Mouse (Mus musculus): ENCODE data around the gene Cd2ap. TPM values are rescaled to one million over a fixed set of nuclear protein-coding genes. Genes with fewer than 3 reads are reported as not detected.

The Cd2ap gene
- total RNA-seq, 1 experiment = 62.3 TPM

GRCm38 (mm10) chr17:42788686-42789453 is 87.6 kb downstream of the Cd2ap start:
- Histone ChIP-seq H3K27ac (ENCODE audit: insufficient read depth, low read depth, low read length, poor library complexity, severe bottlenecking) (no peak overlapping the region), H3K9me3 (ENCODE audit: control insufficient read depth, insufficient read depth, low read depth, low read length) (no peaks in the 10 kb centered on the region), H3K4me3 (ENCODE audit: insufficient read depth in 1 of 2, low read depth in 1 of 2, low read length in 2 of 2, poor library complexity in 1 of 2, severe bottlenecking in 1 of 2) (no peak overlapping the region), H3K9ac (ENCODE audit: insufficient read depth, low read depth, low read length, poor library complexity, severe bottlenecking) (no peak overlapping the region), H3K36me3 (ENCODE audit: control insufficient read depth, insufficient read depth, low read length, poor library complexity, severe bottlenecking) (peaks cover 2% of the 10 kb centered on the region; the same call in 1 of the 2 replicates), H3K4me1 (ENCODE audit: control insufficient read depth in 2 of 2, insufficient read depth in 2 of 2, low read length in 2 of 2, poor library complexity in 1 of 2) (no peaks in the 10 kb centered on the region)
- TF ChIP-seq HCFC1 (IDR thresholded peaks at IDR 0.05; ENCODE audit: borderline replicate concordance, insufficient read depth, low read length) (no peak), MAFK (IDR thresholded peaks at IDR 0.05; ENCODE audit: insufficient read depth, low read depth, low read length) (no peak), ZC3H11A (IDR thresholded peaks at IDR 0.05; ENCODE audit: borderline replicate concordance, low read depth, low read length) (no peak), CHD2 (IDR thresholded peaks at IDR 0.05; ENCODE audit: low read depth, low read length) (no peak), ZNF384 (IDR thresholded peaks at IDR 0.05; ENCODE audit: low read depth, low read length) (no peak)
- in situ Hi-C loops (cut with MboI; ENCODE audit: low sequenced_read_pairs in 2 of 2, unreplicated experiment in 2 of 2) = no loop called here
- DNase-seq (ENCODE audit: low read depth, low spot score) = no peak

DNA sequence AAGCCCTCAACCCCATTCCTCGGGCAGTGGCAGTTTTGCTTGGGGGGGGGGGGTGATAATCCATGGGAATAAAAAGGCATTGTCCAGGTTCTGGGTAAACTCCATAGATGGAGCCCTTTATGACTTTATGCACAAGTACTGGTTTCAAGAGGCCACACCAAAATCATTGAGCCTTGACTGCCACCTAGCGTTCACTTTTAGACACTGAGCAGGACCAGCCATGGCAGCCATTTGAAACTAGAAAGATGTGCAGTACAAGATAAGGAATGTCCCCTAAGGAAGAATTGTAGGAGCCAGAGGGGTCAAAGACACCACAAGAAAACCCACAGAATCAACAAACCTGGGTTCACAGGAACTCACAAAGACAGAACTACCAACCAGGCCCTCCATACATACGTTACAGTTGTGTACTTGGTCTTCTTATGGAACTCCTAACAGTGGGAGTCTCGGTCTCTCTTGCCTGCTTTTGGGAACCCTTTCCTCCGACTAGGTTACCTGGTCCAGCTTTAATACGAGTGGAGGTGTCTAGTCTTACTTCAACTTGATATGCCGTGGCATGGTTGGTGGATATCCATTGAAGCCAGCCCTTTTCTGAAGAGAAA is 94.2 kb downstream of the Cd2ap start:
- in situ Hi-C loops (cut with MboI; ENCODE audit: low sequenced_read_pairs in 2 of 2, unreplicated experiment in 2 of 2) = no loop called here
- no peaks in the 10 kb centered on the region for H3K9me3 ChIP-seq (ENCODE audit: control insufficient read depth, insufficient read depth, low read depth, low read length)
- H3K9ac ChIP-seq (ENCODE audit: insufficient read depth, low read depth, low read length, poor library complexity, severe bottlenecking) = no peak overlapping the region
- no peak overlapping the region for H3K27ac ChIP-seq (ENCODE audit: insufficient read depth, low read depth, low read length, poor library complexity, severe bottlenecking)
- DNase-seq (ENCODE audit: low read depth, low spot score) = peak; percentile 66
- H3K36me3 ChIP-seq (ENCODE audit: control insufficient read depth, insufficient read depth, low read length, poor library complexity, severe bottlenecking) = no peaks in the 10 kb centered on the region
- no peaks in the 10 kb centered on the region for H3K4me1 ChIP-seq (ENCODE audit: control insufficient read depth in 2 of 2, insufficient read depth in 2 of 2, low read length in 2 of 2, poor library complexity in 1 of 2)
- no peak overlapping the region for H3K4me3 ChIP-seq (ENCODE audit: insufficient read depth in 1 of 2, low read depth in 1 of 2, low read length in 2 of 2, poor library complexity in 1 of 2, severe bottlenecking in 1 of 2)
- TF ChIP-seq ZC3H11A (IDR thresholded peaks at IDR 0.05; ENCODE audit: borderline replicate concordance, low read depth, low read length) (peak; percentile 73; the same call in 1 of the 2 replicates), HCFC1 (IDR thresholded peaks at IDR 0.05; ENCODE audit: borderline replicate concordance, insufficient read depth, low read length) (no peak)

DNA sequence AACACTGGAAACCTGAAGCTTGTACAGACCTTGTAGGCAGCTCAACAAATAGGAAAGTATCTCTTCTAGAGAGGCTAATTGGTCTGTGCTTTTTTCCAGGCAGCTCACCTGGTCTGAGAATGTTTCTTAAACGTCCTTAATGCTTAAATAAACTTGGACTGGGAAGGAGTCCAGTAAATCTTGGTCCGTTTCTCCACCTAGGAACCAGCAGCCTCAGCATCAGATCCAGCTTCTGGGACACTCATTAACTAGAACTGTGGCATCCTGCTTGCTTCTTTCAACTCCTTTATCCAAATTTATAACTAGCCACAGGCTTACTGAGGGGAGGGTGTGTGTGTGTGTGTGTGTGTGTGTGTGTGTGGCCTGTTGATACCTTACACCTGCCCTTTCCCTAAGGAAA is 122.7 kb downstream of the Cd2ap start:
- H3K27ac ChIP-seq (ENCODE audit: insufficient read depth, low read depth, low read length, poor library complexity, severe bottlenecking) = no peak overlapping the region
- H3K4me3 ChIP-seq (ENCODE audit: insufficient read depth in 1 of 2, low read depth in 1 of 2, low read length in 2 of 2, poor library complexity in 1 of 2, severe bottlenecking in 1 of 2) = no peak overlapping the region
- TF ChIP-seq CHD2 (IDR thresholded peaks at IDR 0.05; ENCODE audit: low read depth, low read length) = no peak
- TF ChIP-seq ZNF384 (IDR thresholded peaks at IDR 0.05; ENCODE audit: low read depth, low read length) = no peak
- TF ChIP-seq MAFK (IDR thresholded peaks at IDR 0.05; ENCODE audit: insufficient read depth, low read depth, low read length) = no peak
- no peak for TF ChIP-seq HCFC1 (IDR thresholded peaks at IDR 0.05; ENCODE audit: borderline replicate concordance, insufficient read depth, low read length)
- no peak for TF ChIP-seq ZC3H11A (IDR thresholded peaks at IDR 0.05; ENCODE audit: borderline replicate concordance, low read depth, low read length)
- 0 out of 2 replicates have a peak, but pooled peaks cover 4% of the 10 kb centered on the region for H3K9me3 ChIP-seq (ENCODE audit: control insufficient read depth, insufficient read depth, low read depth, low read length)
- H3K4me1 ChIP-seq (ENCODE audit: control insufficient read depth in 2 of 2, insufficient read depth in 2 of 2, low read length in 2 of 2, poor library complexity in 1 of 2) = no peaks in the 10 kb centered on the region
- H3K9ac ChIP-seq (ENCODE audit: insufficient read depth, low read depth, low read length, poor library complexity, severe bottlenecking) = no peak overlapping the region
- DNase-seq (ENCODE audit: low read depth, low spot score) = no peak
- in situ Hi-C loops (cut with MboI; ENCODE audit: low sequenced_read_pairs in 2 of 2, unreplicated experiment in 2 of 2) = no loop called here
- H3K36me3 ChIP-seq (ENCODE audit: control insufficient read depth, insufficient read depth, low read length, poor library complexity, severe bottlenecking) = no peaks in the 10 kb centered on the region

DNA sequence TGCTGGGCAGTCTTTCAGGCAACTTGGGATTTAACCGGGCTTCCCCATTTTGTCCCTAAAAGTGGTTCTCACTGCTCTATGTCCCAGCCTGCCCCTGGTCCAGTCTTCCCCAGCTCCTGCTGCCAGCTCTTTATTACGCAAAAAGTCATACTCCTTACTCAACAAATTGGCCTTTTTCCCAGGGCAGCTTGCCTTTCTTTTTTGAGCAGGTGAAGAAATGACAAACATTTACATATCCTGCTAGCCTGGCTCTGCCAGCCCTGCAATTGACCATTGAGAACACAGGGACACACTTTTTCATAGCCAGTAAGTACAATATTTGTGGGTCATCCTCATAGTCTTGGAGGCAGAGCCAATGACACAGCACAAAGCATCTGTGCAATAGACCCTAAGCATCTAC is 124.3 kb downstream of the Cd2ap start:
- Histone ChIP-seq H3K9ac (ENCODE audit: insufficient read depth, low read depth, low read length, poor library complexity, severe bottlenecking) (no peak overlapping the region), H3K36me3 (ENCODE audit: control insufficient read depth, insufficient read depth, low read length, poor library complexity, severe bottlenecking) (no peaks in the 10 kb centered on the region), H3K4me3 (ENCODE audit: insufficient read depth in 1 of 2, low read depth in 1 of 2, low read length in 2 of 2, poor library complexity in 1 of 2, severe bottlenecking in 1 of 2) (no peak overlapping the region), H3K4me1 (ENCODE audit: control insufficient read depth in 2 of 2, insufficient read depth in 2 of 2, low read length in 2 of 2, poor library complexity in 1 of 2) (no peaks in the 10 kb centered on the region), H3K9me3 (ENCODE audit: control insufficient read depth, insufficient read depth, low read depth, low read length) (0 out of 2 replicates have a peak, but pooled peaks cover 4% of the 10 kb centered on the region), H3K27ac (ENCODE audit: insufficient read depth, low read depth, low read length, poor library complexity, severe bottlenecking) (no peak overlapping the region)
- no peak for DNase-seq (ENCODE audit: low read depth, low spot score)
- in situ Hi-C loops (cut with MboI; ENCODE audit: low sequenced_read_pairs in 2 of 2, unreplicated experiment in 2 of 2) = no loop called here
- no peak for TF ChIP-seq CHD2 (IDR thresholded peaks at IDR 0.05; ENCODE audit: low read depth, low read length)
- no peak for TF ChIP-seq ZC3H11A (IDR thresholded peaks at IDR 0.05; ENCODE audit: borderline replicate concordance, low read depth, low read length)
- TF ChIP-seq MAFK (IDR thresholded peaks at IDR 0.05; ENCODE audit: insufficient read depth, low read depth, low read length) = no peak
- no peak for TF ChIP-seq HCFC1 (IDR thresholded peaks at IDR 0.05; ENCODE audit: borderline replicate concordance, insufficient read depth, low read length)

Measured in ES-E14 (cell line).